Mouse (Mus musculus): ENCODE measurements at regions not wholly inside any gene's neighbourhood (a gene's known extent, or its start where the extent isn't known, plus 50 kb on each side); places are given as distances from the start of the nearest gene placed in this dataset. TPM values are rescaled to one million over a fixed set of nuclear protein-coding genes. Genes with fewer than 3 reads are reported as not detected.

Small RNAs in the stretch of these regions (microRNA-seq; reads per million reads assigned to microRNA genes)
- gene Gm26474, result not detected
